Mouse (Mus musculus) embryo, embryonic 9.5 days (tissue): Measurements from ENCODE around the gene Eif2d.

Source experiments
- DNase-seq: peaks from one replicate; pipeline ENCODE4 v3.0.0-alpha.2; 2017; ENCODE audit errors: extremely low spot score

Eif2d gene

GRCm38 (mm10) chr1:131153018-131153629, at the start of gene Eif2d:
Gene Eif2d, plus strand, starts transcription at chr1:131153181.
- peak; percentile 87 for DNase-seq

- no peak for DNase-seq
Measured at GRCm38 (mm10) chr1:131103776-131104424, 49.1 kb upstream of the Eif2d start.

GRCm38 (mm10) chr1:131107575-131108308, 45.2 kb upstream of the Eif2d start:
- DNase-seq: no peak

GRCm38 (mm10) chr1:131110525-131111106, 42.4 kb upstream of the Eif2d start:
- DNase-seq: no peak

- no peak for DNase-seq
Measured at GRCm38 (mm10) chr1:131112576-131112975, 40.4 kb upstream of the Eif2d start.

- DNase-seq: peak; percentile 60
Measured at GRCm38 (mm10) chr1:131115932-131116331, 37.0 kb upstream of the Eif2d start.

- no peak for DNase-seq
Measured at GRCm38 (mm10) chr1:131116430-131117011, 36.5 kb upstream of the Eif2d start.

GRCm38 (mm10) chr1:131118530-131118929, 34.5 kb upstream of the Eif2d start:
- DNase-seq: no peak

GRCm38 (mm10) chr1:131119026-131119425, 34.0 kb upstream of the Eif2d start:
- no peak for DNase-seq

- no peak for DNase-seq
Measured at GRCm38 (mm10) chr1:131121987-131122386, 31.0 kb upstream of the Eif2d start.

- DNase-seq: no peak
Measured at GRCm38 (mm10) chr1:131123522-131124265, 29.3 kb upstream of the Eif2d start.

GRCm38 (mm10) chr1:131125987-131126744, 26.8 kb upstream of the Eif2d start:
- DNase-seq: no peak

- no peak for DNase-seq
Measured at GRCm38 (mm10) chr1:131134231-131134630, 18.8 kb upstream of the Eif2d start.

GRCm38 (mm10) chr1:131134942-131135522, 17.9 kb upstream of the Eif2d start:
- no peak for DNase-seq

- DNase-seq: no peak
Measured at GRCm38 (mm10) chr1:131135960-131136629, 16.9 kb upstream of the Eif2d start.

- DNase-seq: no peak
Measured at GRCm38 (mm10) chr1:131137111-131137510, 15.9 kb upstream of the Eif2d start.

GRCm38 (mm10) chr1:131137717-131138118, 15.3 kb upstream of the Eif2d start:
- DNase-seq: no peak

GRCm38 (mm10) chr1:131138191-131139016, 14.6 kb upstream of the Eif2d start, which contains the start of gene Dyrk3:
Gene Dyrk3, minus strand, starts transcription at chr1:131138340.
- peak; percentile 94 for DNase-seq
